Mouse (Mus musculus) hindbrain, embryonic 14.5 days (tissue): ENCODE data around the gene Fam209. TPM values are rescaled to one million over a fixed set of nuclear protein-coding genes. Genes with fewer than 3 reads are reported as not detected.

ENCODE experiments used
- ATAC-seq: fragments of 200-750 bp; cut with Nextera tagmentation; 2 replicates; pipeline ENCODE4 v1.8.0; 2017; ENCODE audit warnings: moderate number of reproducible peaks, mild to moderate bottlenecking, moderate TSS enrichment, moderate library complexity; ENCODE audit not compliant: low FRiP score
- DNase-seq: peaks from one replicate; pipeline ENCODE4 v3.0.0-alpha.2; 2015; ENCODE audit warnings: low spot score
- H3K27ac ChIP-seq: fragments of 300-500 bp; sonication (generic); 2 replicates; pipeline ENCODE4 v1.5.1; 2014; ENCODE audit warnings: mild to moderate bottlenecking, moderate library complexity
- H3K27me3 ChIP-seq: fragments of 300-500 bp; sonication (generic); 2 replicates; pipeline ENCODE4 v1.6.1; 2014; ENCODE audit warnings: mild to moderate bottlenecking, low read length, mixed read lengths; ENCODE audit not compliant: control insufficient read depth, insufficient read depth
- H3K36me3 ChIP-seq: fragments of 300-500 bp; sonication (generic); replicated peaks from 2 replicates; pipeline ENCODE4 v1.6.1; 2014; ENCODE audit not compliant: control insufficient read depth, insufficient read depth
- H3K4me1 ChIP-seq: fragments of 300-500 bp; sonication (generic); replicated peaks from 2 replicates; pipeline ENCODE4 v1.6.1; 2014; ENCODE audit warnings: antibody characterized with exemption, low read length, mixed read lengths; ENCODE audit not compliant: control insufficient read depth, insufficient read depth
- H3K4me2 ChIP-seq: fragments of 300-500 bp; sonication (generic); replicated peaks from 2 replicates; pipeline ENCODE4 v1.6.1; 2014; ENCODE audit warnings: mild to moderate bottlenecking, moderate library complexity
- H3K4me3 ChIP-seq: fragments of 300-500 bp; sonication (generic); replicated peaks from 2 replicates; pipeline ENCODE4 v1.5.1; 2014; ENCODE audit warnings: mild to moderate bottlenecking, low read length
- H3K9ac ChIP-seq: fragments of 300-500 bp; sonication (generic); 2 replicates; pipeline ENCODE4 v1.6.1; 2014
- H3K9me3 ChIP-seq: fragments of 300-500 bp; sonication (generic); 2 replicates; pipeline ENCODE4 v1.6.1; 2016; ENCODE audit warnings: low read length; ENCODE audit not compliant: control insufficient read depth
- WGBS: fragments of 180-500 bp; shearing (Covaris S2); extraction: QIAGEN DNeasy Blood & Tissue Kit; methylation state at CpG from one replicate; pipeline ENCODE4 v1.1.7; 2014; 5-methylcytosine and 5-hydroxymethylcytosine counted together
- polyA plus RNA-seq: library from polyadenylated mRNA; unstranded; fragments of >200 nt; fragmentation: Nextera tagmentation; extraction: Ambion mirVana; gene quantifications from 2 replicates; pipeline ENCODE4 v1.2.1, GENCODE M21; 2014

Gene Fam209
- polyA plus RNA-seq, 1 experiment from 2014 or later: 0.29 TPM

GRCm38 (mm10) chr2:172448329-172448728 is 24.0 kb upstream of the Fam209 start:
- no peak for ATAC-seq
- no peaks in the 10 kb centered on the region for H3K9me3 ChIP-seq
- no peak overlapping the region for H3K4me2 ChIP-seq
- H3K4me1 ChIP-seq: no peaks in the 10 kb centered on the region
- H3K27me3 ChIP-seq: no peaks in the 10 kb centered on the region
- H3K36me3 ChIP-seq: peaks cover 87% of the 10 kb centered on the region
- WGBS: 86% methylated on average over 4 of the region's 4 CpGs
- no peak overlapping the region for H3K9ac ChIP-seq
- H3K4me3 ChIP-seq: no peak overlapping the region
- no peak for DNase-seq
- no peak overlapping the region for H3K27ac ChIP-seq

- H3K9me3 ChIP-seq: no peaks in the 10 kb centered on the region
- no peak overlapping the region for H3K9ac ChIP-seq
- DNase-seq: no peak
- ATAC-seq: no peak
- no peaks in the 10 kb centered on the region for H3K27me3 ChIP-seq
- peaks cover 88% of the 10 kb centered on the region for H3K36me3 ChIP-seq
- H3K4me3 ChIP-seq: no peak overlapping the region
- H3K4me1 ChIP-seq: no peaks in the 10 kb centered on the region
- WGBS: 90% methylated on average over 6 of the region's 6 CpGs
- no peak overlapping the region for H3K27ac ChIP-seq
- no peak overlapping the region for H3K4me2 ChIP-seq
Observed at GRCm38 (mm10) chr2:172450640-172451039, 21.7 kb upstream of the Fam209 start.

- DNase-seq: no peak
- no peak overlapping the region for H3K9ac ChIP-seq
- WGBS: 94% methylated on average over 4 of the region's 4 CpGs
- ATAC-seq: no peak
- no peak overlapping the region for H3K4me2 ChIP-seq
- no peak overlapping the region for H3K4me3 ChIP-seq
- H3K27me3 ChIP-seq: no peaks in the 10 kb centered on the region
- peaks cover 78% of the 10 kb centered on the region for H3K36me3 ChIP-seq
- H3K9me3 ChIP-seq: no peaks in the 10 kb centered on the region
- H3K27ac ChIP-seq: no peak overlapping the region
- no peaks in the 10 kb centered on the region for H3K4me1 ChIP-seq
Observed at GRCm38 (mm10) chr2:172452031-172452430, 20.3 kb upstream of the Fam209 start.

GRCm38 (mm10) chr2:172452458-172452857 is 19.9 kb upstream of the Fam209 start:
- Histone ChIP-seq H3K4me3 (no peak overlapping the region), H3K4me2 (no peak overlapping the region), H3K27ac (no peak overlapping the region), H3K36me3 (peaks cover 78% of the 10 kb centered on the region), H3K4me1 (no peaks in the 10 kb centered on the region), H3K9me3 (no peaks in the 10 kb centered on the region), H3K27me3 (no peaks in the 10 kb centered on the region), H3K9ac (no peak overlapping the region)
- WGBS: 95% methylated on average over 10 of the region's 10 CpGs
- DNase-seq: no peak
- ATAC-seq: no peak

- peaks cover 50% of the 10 kb centered on the region for H3K36me3 ChIP-seq
- 88% methylated on average over 11 of the region's 11 CpGs for WGBS
- DNase-seq: no peak
Observed at GRCm38 (mm10) chr2:172458496-172458895, 13.8 kb upstream of the Fam209 start, which contains the start of gene Gcnt7. Gene Gcnt7 (minus strand): TSS chr2:172458596.

GRCm38 (mm10) chr2:172460647-172461046 is 11.7 kb upstream of the Fam209 start:
- Histone ChIP-seq H3K27me3 (no peaks in the 10 kb centered on the region), H3K4me1 (no peaks in the 10 kb centered on the region), H3K9me3 (no peaks in the 10 kb centered on the region), H3K36me3 (peaks cover 60% of the 10 kb centered on the region), H3K27ac (no peak overlapping the region), H3K4me2 (no peak overlapping the region), H3K4me3 (no peak overlapping the region), H3K9ac (no peak overlapping the region)
- ATAC-seq: no peak
- DNase-seq: no peak
- 84% methylated on average over 2 of the region's 2 CpGs for WGBS

More at GRCm38 (mm10) chr2:172458496-172458895, 13.8 kb upstream of the Fam209 start, which contains the start of gene Gcnt7:
- no peak for ATAC-seq
- H3K4me1 ChIP-seq: no peaks in the 10 kb centered on the region
- H3K27ac ChIP-seq: no peak within 1 kb of the TSS
- H3K9me3 ChIP-seq: no peaks in the 10 kb centered on the region
- no peak within 1 kb of the TSS for H3K9ac ChIP-seq
- no peaks in the 10 kb centered on the region for H3K27me3 ChIP-seq
- no peak within 1 kb of the TSS for H3K4me2 ChIP-seq
- no peak within 1 kb of the TSS for H3K4me3 ChIP-seq

- Histone ChIP-seq H3K9ac (no peak overlapping the region), H3K4me2 (no peak overlapping the region), H3K36me3 (peaks cover 69% of the 10 kb centered on the region), H3K27me3 (no peaks in the 10 kb centered on the region), H3K4me1 (no peaks in the 10 kb centered on the region), H3K27ac (no peak overlapping the region), H3K4me3 (no peak overlapping the region), H3K9me3 (no peaks in the 10 kb centered on the region)
- WGBS: 97% methylated on average over 4 of the region's 4 CpGs
- DNase-seq (no peak), ATAC-seq (no peak)
Observed at GRCm38 (mm10) chr2:172462813-172463212, 9.5 kb upstream of the Fam209 start.

GRCm38 (mm10) chr2:172466427-172467132 is 5.7 kb upstream of the Fam209 start:
- H3K4me1 ChIP-seq: no peaks in the 10 kb centered on the region
- H3K9ac ChIP-seq: no peak overlapping the region
- H3K4me2 ChIP-seq: no peak overlapping the region
- DNase-seq (no peak), ATAC-seq (no peak)
- H3K27me3 ChIP-seq: no peaks in the 10 kb centered on the region
- WGBS: 75% methylated on average over 11 of the region's 11 CpGs
- peaks cover 81% of the 10 kb centered on the region for H3K36me3 ChIP-seq
- H3K27ac ChIP-seq: no peak overlapping the region
- no peaks in the 10 kb centered on the region for H3K9me3 ChIP-seq
- H3K4me3 ChIP-seq: no peak overlapping the region

GRCm38 (mm10) chr2:172467206-172467605 is 5.1 kb upstream of the Fam209 start:
- H3K4me3 ChIP-seq: no peak overlapping the region
- H3K27me3 ChIP-seq: no peaks in the 10 kb centered on the region
- H3K27ac ChIP-seq: no peak overlapping the region
- H3K36me3 ChIP-seq: peaks cover 75% of the 10 kb centered on the region
- 94% methylated on average over 5 of the region's 5 CpGs for WGBS
- no peaks in the 10 kb centered on the region for H3K9me3 ChIP-seq
- H3K9ac ChIP-seq: no peak overlapping the region
- ATAC-seq (no peak), DNase-seq (no peak)
- H3K4me2 ChIP-seq: no peak overlapping the region
- no peaks in the 10 kb centered on the region for H3K4me1 ChIP-seq
